Mouse (Mus musculus): ENCODE results near the gene Sqstm1. TPM values are rescaled to one million over a fixed set of nuclear protein-coding genes. Genes with fewer than 3 reads are reported as not detected.
A peak's percentile ranks its signal among the peaks of the same experiment; 100 is the strongest.
"Not testable (repeated sequence)": the region's sequence is repeated elsewhere in the genome, so short reads cannot be mapped to it uniquely, and the experiment has no call there.

Sqstm1 gene
- total RNA-seq, 2 experiments from 2014 or later: 492 to 540 TPM

GRCm38 (mm10) chr11:50178532-50179488 lies 31.8 kb downstream of the Sqstm1 start:
- no peak for DNase-seq (ENCODE audit: low spot score in 2 of 2)

DNA sequence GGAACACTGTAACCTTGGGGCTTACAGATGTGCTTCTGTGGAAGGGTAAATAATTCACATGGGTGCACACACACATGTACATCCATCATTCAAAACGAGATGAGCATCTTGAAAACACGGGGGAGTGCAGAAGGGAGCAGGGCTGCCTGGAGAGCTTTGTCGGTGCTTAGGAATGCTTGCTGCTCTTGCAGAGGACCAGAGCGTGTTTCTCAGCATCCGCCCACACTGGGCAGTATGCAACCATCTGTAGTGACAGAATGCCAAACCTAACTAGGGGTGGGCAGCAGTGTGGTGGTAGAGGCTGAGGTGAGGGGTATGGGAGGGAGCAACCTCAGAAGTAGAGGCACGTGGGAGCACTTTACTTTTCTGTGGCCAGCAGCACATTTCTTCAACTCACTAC lies 33.5 kb downstream of the Sqstm1 start:
- DNase-seq (ENCODE audit: low spot score in 2 of 2): peak; percentile 34 to 47

DNA sequence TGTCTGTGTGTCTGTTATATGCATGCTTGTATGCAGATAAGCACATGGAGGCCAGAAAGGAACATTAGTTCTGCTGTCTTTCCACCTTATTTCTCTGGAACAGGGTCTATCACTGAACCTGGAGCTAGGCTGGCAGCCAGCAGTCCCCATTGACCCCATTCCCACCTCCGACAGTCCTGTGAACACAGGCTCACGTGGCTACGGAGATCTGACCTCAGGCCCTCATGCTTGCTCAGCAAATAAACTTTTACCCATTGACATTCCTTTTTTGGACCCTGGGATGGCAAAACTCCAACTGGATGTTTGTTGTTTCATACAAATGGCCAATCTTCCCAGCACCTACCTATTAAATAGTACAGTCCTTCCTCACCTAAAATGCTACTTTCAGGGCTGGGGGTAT lies 34.3 kb downstream of the Sqstm1 start:
- no peak for DNase-seq (ENCODE audit: low spot score in 2 of 2)

- DNase-seq (ENCODE audit: low spot score in 2 of 2): peak; percentile 98 to 99
Measured at GRCm38 (mm10) chr11:50174730-50175187, 35.9 kb downstream of the Sqstm1 start.

GRCm38 (mm10) chr11:50174111-50174729 lies 36.4 kb downstream of the Sqstm1 start, which contains the start of gene Mrnip:
Gene Mrnip (plus strand): TSS chr11:50174444.
- not testable (repeated sequence) for DNase-seq (ENCODE audit: low spot score in 2 of 2)

GRCm38 (mm10) chr11:50168352-50168751 lies 42.3 kb downstream of the Sqstm1 start:
- DNase-seq (ENCODE audit: low spot score in 2 of 2): no peak

DNA sequence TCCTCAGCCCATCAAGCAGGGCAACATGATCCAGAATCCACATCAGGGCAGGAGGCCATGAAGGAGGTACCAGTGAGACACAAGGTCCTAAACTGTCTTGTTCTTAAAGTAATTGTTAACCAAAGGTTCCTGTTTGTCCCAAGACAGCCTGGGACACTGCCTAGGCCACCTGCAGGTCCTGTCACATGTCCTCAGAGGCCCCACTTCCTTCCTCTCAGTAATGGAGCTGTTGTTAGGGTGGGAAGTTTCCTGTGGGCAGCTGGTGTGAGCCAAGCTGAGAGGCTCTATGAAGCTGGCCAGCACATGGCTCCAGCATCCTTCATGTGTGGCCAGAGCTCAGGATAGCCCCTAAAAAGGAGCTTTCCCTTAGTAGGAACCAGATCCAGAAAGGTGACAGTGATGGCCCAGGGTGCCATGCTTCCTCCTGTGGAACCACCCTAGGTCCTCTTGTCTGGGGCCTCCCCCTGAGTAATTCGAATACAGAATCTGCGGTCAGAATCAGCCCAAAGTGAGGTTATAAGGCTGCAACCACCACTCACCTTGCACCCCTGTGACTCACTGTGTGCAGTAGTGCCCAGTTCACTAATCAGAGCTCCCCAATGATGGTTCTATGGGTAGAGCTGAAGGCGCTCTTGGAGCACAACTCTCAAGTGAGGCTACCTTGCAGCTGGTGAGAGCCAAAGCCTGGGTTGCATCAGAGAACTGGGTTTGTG lies 48.1 kb downstream of the Sqstm1 start:
- no peak for DNase-seq (ENCODE audit: low spot score in 2 of 2)

DNA sequence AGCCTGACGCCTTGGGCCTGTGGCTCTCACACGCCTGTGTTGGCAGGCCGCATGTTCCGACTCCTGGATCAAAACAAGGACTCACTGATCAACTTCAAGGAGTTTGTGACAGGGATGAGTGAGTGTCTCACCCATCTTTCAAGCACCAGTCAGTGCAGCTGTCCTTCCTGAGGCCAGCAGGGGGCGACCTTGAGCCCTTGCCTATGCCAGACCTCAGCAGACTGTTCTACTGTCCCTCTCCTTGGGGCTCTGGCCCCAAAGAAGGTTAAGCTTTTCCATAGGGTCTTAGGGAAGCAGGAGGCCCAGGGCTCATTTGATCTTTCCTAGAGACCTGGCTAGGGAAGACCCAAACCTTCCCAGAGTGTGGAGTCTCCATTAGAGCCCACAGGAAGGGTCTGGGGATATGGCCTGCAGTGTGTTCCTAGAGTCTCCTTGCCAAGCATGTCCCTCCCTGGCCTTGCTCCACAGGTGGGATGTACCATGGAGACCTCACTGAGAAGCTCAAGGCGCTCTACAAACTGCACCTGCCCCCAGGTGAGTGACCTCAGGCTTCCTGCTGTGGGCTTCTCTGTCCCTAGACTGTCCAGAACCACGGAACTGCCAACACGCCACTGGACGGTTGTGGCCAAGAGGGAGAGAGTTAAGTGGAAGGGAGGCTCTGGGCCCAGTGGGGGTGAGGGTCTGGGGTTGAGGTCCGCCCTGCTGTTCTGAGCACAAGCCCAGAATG lies 48.9 kb downstream of the Sqstm1 start:
- peak in 1 of 2 experiments; percentile 40 for DNase-seq (ENCODE audit: low spot score in 2 of 2)

DNA sequence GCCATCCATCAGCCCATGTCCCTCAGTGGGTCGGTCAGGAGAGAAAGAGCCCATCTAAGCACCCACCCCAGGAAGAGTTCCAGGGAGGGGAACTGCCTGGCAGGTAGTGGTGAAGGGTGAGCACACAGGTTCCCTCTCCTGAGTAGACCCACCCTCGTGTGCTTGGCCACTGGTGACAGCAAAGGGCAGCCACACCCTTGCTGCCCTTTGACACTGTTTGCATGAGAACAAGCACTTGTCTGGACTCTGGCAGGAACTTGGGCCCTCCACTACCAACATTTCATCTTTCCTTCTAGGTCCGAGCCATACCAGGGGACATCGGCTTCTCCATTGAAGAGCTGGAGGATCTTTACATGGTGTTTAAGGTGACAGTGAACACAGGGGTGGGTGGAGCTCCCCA lies 51.3 kb downstream of the Sqstm1 start:
- no peak for DNase-seq (ENCODE audit: low spot score in 2 of 2)

DNA sequence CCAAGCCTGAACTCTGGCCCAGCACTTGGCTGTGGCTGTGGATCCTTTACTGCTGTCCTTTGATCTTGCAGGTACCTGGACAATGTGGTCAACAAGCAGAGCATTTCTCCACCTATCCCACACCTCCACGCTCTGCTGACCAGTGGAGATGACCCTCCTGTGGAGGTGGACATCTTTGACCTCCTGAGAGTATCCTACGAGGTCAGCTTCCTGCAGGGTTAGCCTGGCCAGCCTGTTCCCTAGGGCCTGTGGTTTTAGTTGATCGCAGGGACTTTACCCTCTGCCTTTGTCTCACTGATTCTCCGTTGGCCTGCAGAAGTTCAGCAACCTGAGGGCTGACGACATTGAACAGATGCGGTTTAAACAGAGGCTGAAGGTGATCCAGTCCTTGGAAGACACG lies 52.3 kb downstream of the Sqstm1 start:
- no peak for DNase-seq (ENCODE audit: low spot score in 2 of 2)

GRCm38 (mm10) chr11:50156725-50157258 lies 53.8 kb downstream of the Sqstm1 start:
- no peak for DNase-seq (ENCODE audit: low spot score in 2 of 2)

DNA sequence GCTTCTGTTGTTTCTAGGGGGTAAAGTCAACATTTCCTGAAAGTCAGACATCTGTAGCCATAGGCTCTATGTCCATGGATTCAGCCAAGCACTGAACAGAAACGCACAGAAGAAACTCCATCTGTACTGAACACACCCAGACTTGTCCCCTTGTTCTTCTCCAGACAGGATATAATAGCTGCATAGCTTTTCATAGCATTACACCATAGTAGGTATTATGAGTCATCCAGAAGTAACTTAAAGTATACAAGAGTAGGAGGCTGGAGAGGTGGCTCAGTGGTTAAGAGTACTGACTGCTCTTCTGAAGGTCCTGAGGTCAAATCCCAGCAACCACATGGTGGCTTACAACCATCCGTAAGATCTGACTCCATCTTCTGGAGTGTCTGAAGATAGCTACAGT lies 54.8 kb downstream of the Sqstm1 start:
- no peak for DNase-seq (ENCODE audit: low spot score in 2 of 2)

- DNase-seq (ENCODE audit: low spot score in 2 of 2): peak in 1 of 2 experiments; percentile 36
Measured at GRCm38 (mm10) chr11:50154777-50155520, 55.7 kb downstream of the Sqstm1 start.

DNA sequence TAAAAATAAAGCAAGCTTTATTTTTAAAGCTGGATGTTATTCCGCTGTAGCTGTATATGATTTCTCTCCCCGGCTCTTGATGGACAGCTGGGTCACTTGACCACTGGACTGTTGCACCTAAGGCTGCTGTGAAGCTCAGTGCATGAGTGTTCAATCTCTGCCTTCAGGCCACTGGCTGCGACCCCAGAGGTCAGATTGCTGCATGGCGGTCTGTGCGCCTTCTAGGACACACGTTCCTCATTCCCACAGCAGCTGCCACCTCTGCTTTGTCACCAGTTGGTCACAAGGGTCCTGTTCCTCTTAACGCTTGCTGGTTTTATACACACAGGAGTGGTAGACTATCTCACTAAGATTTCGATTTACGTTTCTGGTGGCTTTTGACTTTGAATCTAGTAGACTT lies 56.5 kb downstream of the Sqstm1 start:
- no peak for DNase-seq (ENCODE audit: low spot score in 2 of 2)

GRCm38 (mm10) chr11:50151374-50151773 lies 59.3 kb downstream of the Sqstm1 start:
- no peak for DNase-seq (ENCODE audit: low spot score in 2 of 2)

DNA sequence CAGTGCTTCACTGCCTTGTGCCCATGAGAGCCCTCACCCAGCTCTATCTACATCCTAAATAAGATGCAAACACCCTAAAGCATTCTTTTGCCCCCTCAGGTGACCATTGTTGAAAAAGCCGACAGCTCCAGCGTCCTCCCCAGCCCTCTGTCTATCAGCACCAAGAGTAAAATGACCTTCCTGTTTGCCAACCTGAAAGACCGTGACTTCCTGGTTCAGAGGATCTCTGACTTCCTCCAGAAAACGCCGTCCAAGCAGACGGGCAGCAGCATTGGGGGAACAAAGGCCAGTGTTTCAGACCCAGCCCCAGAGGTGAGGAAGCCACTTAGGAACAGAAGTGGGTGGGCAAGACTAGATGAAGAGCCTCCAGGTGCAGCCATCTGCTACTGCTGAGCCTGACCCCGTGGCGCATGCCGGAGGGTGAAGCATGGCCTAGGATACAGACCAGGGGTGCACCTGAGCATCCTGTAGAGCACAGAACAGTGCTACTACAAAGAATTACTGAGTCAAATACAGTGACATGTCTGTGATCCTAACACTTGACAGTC lies 61.0 kb downstream of the Sqstm1 start:
- no peak for DNase-seq (ENCODE audit: low spot score in 2 of 2)
